Mouse (Mus musculus) spleen, embryonic (tissue): Measurements from ENCODE around the gene Tead1.
"Not testable (repeated sequence)": the region's sequence is repeated elsewhere in the genome, so short reads cannot be mapped to it uniquely, and the experiment has no call there.

Experiments used
- CTCF ChIA-PET: fragments of 350-600 bp; sonication (Branson Sonifier 250); formaldehyde crosslinking; loops from one replicate; lab custom pipeline; 2022; lab: Charles Lee

Gene Tead1

DNA sequence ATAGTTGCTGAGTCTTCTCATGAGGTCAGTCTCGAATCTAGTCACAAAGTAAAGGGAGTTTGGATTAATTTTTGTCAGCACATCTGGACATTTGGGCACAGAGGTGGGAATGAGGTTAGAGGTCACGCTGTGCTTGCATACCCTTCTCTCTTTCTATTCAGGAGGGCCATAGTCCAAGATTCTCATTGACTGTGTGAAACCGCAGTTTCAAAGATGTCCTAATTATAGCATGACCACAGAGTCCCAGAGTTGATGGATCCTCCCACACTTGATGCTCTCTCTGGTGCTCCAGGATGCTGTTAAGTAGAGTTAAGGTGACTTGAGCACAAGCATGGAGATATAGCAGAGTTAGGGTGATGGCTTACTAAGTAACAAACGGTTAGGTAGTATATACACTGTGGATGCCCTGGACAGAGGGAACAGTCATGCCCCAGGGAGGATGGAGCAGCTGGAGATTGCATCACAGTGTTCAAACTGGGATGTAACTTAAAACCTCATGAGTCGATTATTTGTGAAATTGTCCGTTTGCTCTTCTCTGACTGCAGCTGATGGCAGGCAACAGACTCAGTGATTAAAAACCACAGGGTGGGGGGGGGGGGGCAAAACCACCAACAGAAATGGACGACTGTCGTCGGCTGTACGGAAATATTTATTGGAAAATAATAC lies 238.6 kb downstream of the Tead1 start:
- CTCF ChIA-PET, result no interaction called here

- CTCF ChIA-PET, result no interaction called here
Measured at GRCm38 (mm10) chr7:112918279-112918991, 239.3 kb downstream of the Tead1 start.

DNA sequence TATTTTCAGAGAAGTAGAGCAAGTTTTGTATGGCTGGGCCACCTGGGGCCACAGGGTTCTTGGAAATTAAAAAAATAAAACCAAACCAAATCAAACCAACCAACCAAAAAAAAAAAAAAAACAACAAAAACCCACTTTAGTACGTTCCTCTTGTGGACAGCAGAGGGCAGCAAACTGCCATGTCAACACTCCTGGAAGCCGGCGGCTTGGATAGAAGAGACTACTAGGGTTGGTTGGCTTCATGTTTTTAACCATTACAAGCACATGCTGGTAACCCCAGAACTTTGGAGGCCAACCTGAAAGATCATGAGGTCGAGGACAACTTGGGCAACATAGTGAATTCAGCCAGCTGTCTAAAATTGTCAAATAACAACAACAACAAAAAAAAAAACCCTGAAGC lies 240.7 kb downstream of the Tead1 start:
- CTCF ChIA-PET, result interaction anchor here (0.5 kb wide), 1 partner anchor 1321 kb away, joined by 5 read pairs; no protein-coding TSS in a partner anchor

DNA sequence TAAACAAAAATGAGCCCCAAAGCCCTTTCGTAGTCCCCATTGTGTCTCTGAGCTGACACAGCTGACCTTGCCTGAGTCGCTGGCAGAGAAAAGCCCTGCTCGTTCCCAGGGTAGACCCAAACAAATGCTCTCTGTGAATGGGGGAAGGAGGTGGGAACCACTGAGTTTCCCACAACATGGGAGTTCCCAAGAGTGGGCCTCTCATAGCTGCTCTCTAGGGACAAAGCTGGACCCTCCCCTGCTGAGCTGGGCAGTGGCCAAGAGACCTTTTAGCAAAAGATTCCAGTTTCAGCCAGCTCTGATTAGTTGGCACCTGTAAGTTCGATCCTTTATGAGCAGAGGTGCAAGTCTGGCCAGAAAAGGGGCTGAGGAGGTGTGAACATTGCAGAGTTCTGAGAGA lies 243.7 kb downstream of the Tead1 start:
- CTCF ChIA-PET, result no interaction called here

GRCm38 (mm10) chr7:112923712-112924111 lies 244.6 kb downstream of the Tead1 start:
- CTCF ChIA-PET, result no interaction called here

DNA sequence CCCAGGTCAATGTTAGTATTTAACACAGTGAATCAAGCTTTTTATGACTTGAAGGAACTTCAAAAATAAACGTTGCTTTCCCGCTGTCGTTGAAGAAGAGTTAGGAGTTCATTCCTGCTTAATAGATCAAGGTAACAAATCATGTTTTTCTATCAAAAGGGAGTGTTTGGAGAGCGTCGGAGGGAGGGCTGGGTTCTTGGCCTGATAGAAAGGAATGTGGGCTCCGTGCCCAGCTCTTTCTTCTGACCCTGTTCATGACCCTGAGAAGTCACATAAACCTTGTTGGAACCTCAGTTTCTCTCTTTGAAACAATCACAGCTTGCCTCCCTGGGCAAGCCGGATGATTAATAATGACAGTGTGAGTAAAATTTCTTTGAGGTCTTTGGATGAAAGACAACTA lies 251.6 kb downstream of the Tead1 start:
- CTCF ChIA-PET, result no interaction called here

GRCm38 (mm10) chr7:112935876-112936275 lies 256.8 kb downstream of the Tead1 start:
- CTCF ChIA-PET, result not testable (repeated sequence)

GRCm38 (mm10) chr7:112937089-112937488 lies 258.0 kb downstream of the Tead1 start:
- CTCF ChIA-PET, result no interaction called here

GRCm38 (mm10) chr7:112938959-112939358 lies 259.8 kb downstream of the Tead1 start:
- CTCF ChIA-PET, result no interaction called here

DNA sequence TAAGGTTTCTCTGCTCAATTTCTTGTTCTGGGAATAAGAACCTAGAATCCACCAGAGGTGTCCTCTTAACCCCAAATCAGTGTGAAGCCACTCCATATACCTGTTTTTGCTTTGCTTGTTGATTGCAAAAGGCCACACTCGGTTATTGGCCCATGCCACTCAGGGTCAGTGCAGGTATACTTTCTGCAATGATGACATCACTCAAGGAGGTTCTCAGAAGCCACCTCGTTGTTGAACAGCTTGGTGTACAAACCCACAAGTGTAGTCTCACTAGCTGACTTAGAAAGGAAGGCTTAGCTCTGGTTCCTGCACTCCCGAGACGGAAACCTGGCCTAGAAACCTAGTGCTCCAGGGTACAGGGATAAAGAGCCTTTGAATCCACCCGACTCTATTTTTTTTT lies 263.4 kb downstream of the Tead1 start:
- CTCF ChIA-PET, result no interaction called here

DNA sequence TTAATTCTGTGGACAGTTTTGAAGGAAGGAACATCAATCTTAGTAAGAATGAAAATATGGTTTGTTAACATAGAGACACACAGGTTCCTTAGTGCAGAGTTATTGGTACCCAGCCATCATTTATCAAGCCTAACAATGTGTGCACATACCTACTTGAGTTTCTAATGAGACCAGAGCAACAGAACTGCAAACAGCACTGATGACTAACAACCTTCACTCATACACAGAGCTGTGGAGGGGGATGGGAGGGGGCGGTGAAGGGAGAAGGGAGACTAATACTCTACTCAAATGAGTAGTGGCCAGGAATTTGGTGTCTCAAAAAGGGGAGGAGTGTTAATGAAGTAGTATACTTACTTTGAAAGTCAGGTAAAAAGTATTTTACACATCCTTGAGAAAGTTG lies 263.9 kb downstream of the Tead1 start:
- CTCF ChIA-PET, result no interaction called here

DNA sequence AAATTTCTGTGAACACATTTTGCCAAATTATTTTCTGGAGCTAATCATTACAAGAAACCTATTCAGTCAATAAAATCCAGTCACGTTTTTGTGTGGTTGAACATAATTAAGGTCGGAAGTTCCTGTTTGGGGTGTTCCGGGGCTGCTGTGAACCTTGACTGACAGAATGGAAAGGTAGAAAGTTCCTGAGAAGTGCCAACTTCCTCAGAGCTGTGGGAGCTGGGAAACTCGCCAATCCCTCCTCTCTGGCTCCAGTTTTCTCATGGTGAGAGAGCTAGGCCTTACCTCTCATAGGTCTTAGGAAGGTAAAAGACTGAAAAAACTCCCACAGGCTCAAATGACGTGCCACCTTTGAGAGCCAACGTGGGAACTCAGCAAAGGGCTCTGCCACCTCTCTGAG lies 267.6 kb downstream of the Tead1 start:
- CTCF ChIA-PET, result no interaction called here

DNA sequence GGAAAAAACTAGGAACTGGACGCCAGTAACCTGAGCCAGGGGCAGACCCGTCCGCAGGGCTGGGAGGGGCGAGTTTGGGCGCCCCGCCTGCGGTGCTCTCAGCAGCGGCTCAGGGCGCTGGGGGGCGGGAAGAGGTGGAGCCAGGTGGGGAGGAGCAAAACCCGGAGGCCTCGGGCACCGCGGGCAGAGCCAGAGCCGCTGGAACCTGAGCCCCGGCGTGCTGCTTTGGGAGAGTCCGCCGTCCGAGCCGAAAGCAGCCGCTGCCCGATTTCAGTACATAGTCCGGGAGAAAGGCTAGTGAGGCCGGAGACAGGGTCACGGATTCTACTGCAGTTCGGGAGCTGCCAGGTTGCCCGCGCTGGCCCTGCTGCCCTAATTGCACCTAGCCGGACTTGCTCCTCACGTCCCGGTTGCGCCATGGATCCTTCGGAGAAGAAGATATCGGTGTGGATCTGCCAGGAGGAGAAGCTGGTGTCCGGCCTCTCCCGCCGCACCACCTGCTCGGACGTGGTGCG lies 274.7 kb downstream of the Tead1 start, which contains the start of gene Rassf10:
Gene Rassf10 (plus strand): TSS at position 186 of the 515 bp plus-strand sequence.
- CTCF ChIA-PET, result no interaction called here

DNA sequence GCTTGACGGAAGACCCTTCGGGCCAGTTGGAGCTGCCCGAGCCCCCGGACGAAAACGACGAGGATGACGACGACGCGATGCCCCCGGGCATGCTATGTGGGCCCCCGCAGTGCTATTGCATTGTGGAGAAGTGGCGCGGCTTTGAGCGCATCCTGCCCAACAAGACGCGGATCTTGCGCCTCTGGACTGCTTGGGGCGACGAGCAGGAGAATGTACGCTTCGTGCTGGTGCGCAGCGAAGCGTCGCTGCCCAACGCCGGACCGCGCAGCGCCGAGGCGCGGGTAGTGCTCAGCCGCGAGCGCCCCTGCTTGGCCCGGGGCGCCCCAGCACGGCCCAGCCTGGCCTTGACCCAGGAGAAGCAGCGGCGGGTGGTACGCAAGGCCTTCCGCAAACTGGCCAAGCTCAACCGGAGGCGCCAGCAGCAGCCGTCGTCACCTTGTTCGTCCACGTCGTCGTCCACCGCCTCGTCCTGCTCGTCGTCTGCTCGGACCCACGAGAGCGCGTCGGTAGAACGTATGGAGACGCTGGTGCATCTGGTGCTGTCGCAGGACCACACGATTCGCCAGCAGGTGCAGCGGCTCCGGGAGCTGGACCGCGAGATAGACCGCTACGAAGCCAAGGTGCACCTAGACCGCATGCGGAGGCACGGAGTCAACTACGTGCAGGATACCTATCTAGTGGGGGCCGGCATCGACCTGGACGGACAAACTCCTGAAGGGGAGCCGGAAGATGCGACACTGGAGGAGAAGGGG lies 275.4 kb downstream of the Tead1 start:
- CTCF ChIA-PET, result no interaction called here

GRCm38 (mm10) chr7:112955103-112955827 lies 276.1 kb downstream of the Tead1 start:
- CTCF ChIA-PET, result no interaction called here

DNA sequence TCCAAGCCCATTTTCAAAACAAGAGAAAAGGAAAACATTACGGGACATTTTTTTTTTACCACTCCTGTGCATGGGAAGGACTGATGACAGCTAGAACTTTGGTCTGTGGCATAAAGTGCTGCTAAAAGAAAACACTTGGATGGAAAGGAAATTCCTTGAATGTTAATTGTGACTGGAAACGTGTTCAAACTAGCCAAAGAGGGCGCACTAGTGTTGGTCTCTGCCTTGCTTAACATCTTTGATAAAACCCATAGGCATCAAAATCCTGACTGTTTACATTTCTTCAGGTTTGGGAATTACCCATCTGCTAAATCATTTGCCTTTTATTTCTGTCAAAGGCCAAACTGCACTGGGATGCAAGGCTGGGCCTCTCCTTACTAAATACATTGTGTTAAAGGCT lies 276.8 kb downstream of the Tead1 start:
- CTCF ChIA-PET, result no interaction called here
